12 mouse cellular contexts compared by ENCODE assay signal in genomic region chr12:118042196-118042595, GRCm38 (mm10).
DNase-seq lines count a peak whose midpoint lies in the region; ATAC-seq lines count a peak whose summit lies in the region.
"Had no signal": no experiment of that assay in that cellular context is flagged by ENCODE, and none has a peak within 500 bp of the region (broad histone marks: within the 10 kb centered on the region; RNA-seq: fewer than 3 reads in every experiment).

No protein-coding gene starts in this region.

- 77% methylated on average over 2 of the region's 2 CpGs for WGBS in liver, embryonic 11.5 days

- H3K9me3 ChIP-seq in liver, embryonic 11.5 days (ENCODE audit: control insufficient read depth, low read length): no peaks in the 10 kb centered on the region
- H3K9me3 ChIP-seq: limb, embryonic 15.5 days had no signal

- no peak overlapping the region for H3K9ac ChIP-seq in liver, embryonic 11.5 days (ENCODE audit: low read depth, low read length)
- H3K9ac ChIP-seq: limb, embryonic 15.5 days; lung, embryonic 14.5 days had no signal

- no peak overlapping the region for H3K4me2 ChIP-seq in liver, embryonic 11.5 days
- H3K4me2 ChIP-seq: limb, embryonic 15.5 days; lung, embryonic 14.5 days had no signal

- intact Hi-C loops in gastrocnemius, postnatal 14 days (cut with DNase I; ENCODE audit: low total_unique reads): no loop called here
- intact Hi-C loops in gastrocnemius, postnatal 36 days (cut with DNase I): no loop called here

- peak; percentile 9 for DNase-seq in gastrocnemius, postnatal 14 days
- DNase-seq in gastrocnemius, postnatal 36 days: no peak
- peak; percentile 29 for DNase-seq in lung, postnatal 25 days (ENCODE audit: low spot score)
- DNase-seq in lung, postnatal 4 days: no peak
- peak; percentile 42 to 49 for DNase-seq in cerebellum, postnatal 10 days
- DNase-seq in liver, embryonic 11.5 days (ENCODE audit: low spot score): no peak
- DNase-seq: adrenal gland, postnatal 25 days; kidney, adult 9 months; lung, embryonic 14.5 days; right cerebral cortex, adult 18-20 months had no signal

- H3K27me3 ChIP-seq in liver, embryonic 11.5 days (replicated peaks; ENCODE audit: control insufficient read depth, insufficient read depth, low read length): no peaks in the 10 kb centered on the region
- H3K27me3 ChIP-seq: limb, embryonic 15.5 days had no signal

- no peak overlapping the region for H3K27ac ChIP-seq in liver, embryonic 11.5 days (ENCODE audit: low read depth, low read length)
- H3K27ac ChIP-seq: limb, embryonic 15.5 days had no signal

- H3K4me1 ChIP-seq in liver, embryonic 11.5 days (replicated peaks; ENCODE audit: control insufficient read depth, insufficient read depth, low read length): no peaks in the 10 kb centered on the region
- H3K4me1 ChIP-seq: limb, embryonic 15.5 days had no signal

- H3K36me3 ChIP-seq in liver, embryonic 11.5 days (ENCODE audit: control insufficient read depth, insufficient read depth, low read length): no peaks in the 10 kb centered on the region
- H3K36me3 ChIP-seq: limb, embryonic 15.5 days had no signal

- no peak overlapping the region for H3K4me3 ChIP-seq in liver, embryonic 11.5 days (ENCODE audit: low read depth, low read length)
- H3K4me3 ChIP-seq: limb, embryonic 15.5 days had no signal

- ATAC-seq in liver, embryonic 11.5 days (replicated peaks; ENCODE audit: low FRiP score): no peak
- ATAC-seq in erythroblast, adult 5-6 weeks (replicated peaks; ENCODE audit: low FRiP score, poor library complexity, severe bottlenecking): no peak

Comparison
In these comparisons a context has a peak if more than half of its experiments do, and no peak if none do; other contexts are left out.
1. DNase-seq: peak in gastrocnemius, postnatal 14 days (single experiment), lung, postnatal 25 days (single experiment) and cerebellum, postnatal 10 days (2 of 2); none in gastrocnemius, postnatal 36 days (0 of 2), lung, postnatal 4 days (0 of 2) and liver, embryonic 11.5 days (single experiment).